Mouse (Mus musculus) kidney, postnatal 0 days (tissue): ENCODE data around the gene Wfdc6a. TPM values are rescaled to one million over a fixed set of nuclear protein-coding genes. Genes with fewer than 3 reads are reported as not detected.
"Not testable (repeated sequence)": the region's sequence is repeated elsewhere in the genome, so short reads cannot be mapped to it uniquely, and the experiment has no call there.

Experiments
- ATAC-seq: fragments of 200-750 bp; cut with Nextera tagmentation; replicated peaks from 2 replicates; pipeline ENCODE4 v1.8.0; 2017; ENCODE audit warnings: low read depth, moderate number of reproducible peaks, moderate TSS enrichment, moderate library complexity; ENCODE audit not compliant: low FRiP score
- DNase-seq: peaks from one replicate; pipeline ENCODE4 v3.0.0-alpha.2; 2016; ENCODE audit warnings: low spot score
- H3K27ac ChIP-seq: fragments of 300-500 bp; sonication (generic); 2 replicates; pipeline ENCODE4 v1.5.1; 2014; ENCODE audit warnings: mild to moderate bottlenecking
- H3K27me3 ChIP-seq: fragments of 300-500 bp; sonication (generic); 2 replicates; pipeline ENCODE4 v1.6.1; 2014; ENCODE audit warnings: low read length, mixed read lengths; ENCODE audit not compliant: insufficient read depth
- H3K36me3 ChIP-seq: fragments of 300-500 bp; sonication (generic); 2 replicates; pipeline ENCODE4 v1.6.1; 2014; ENCODE audit warnings: low read length, mixed read lengths; ENCODE audit not compliant: insufficient read depth
- H3K4me1 ChIP-seq: fragments of 300-500 bp; sonication (generic); replicated peaks from 2 replicates; pipeline ENCODE4 v1.6.1; 2014; ENCODE audit warnings: antibody characterized with exemption, low read length, mixed read lengths; ENCODE audit not compliant: insufficient read depth
- H3K4me2 ChIP-seq: fragments of 300-500 bp; sonication (generic); 2 replicates; pipeline ENCODE4 v1.6.1; 2014; ENCODE audit warnings: mild to moderate bottlenecking, low read length, moderate library complexity, mixed read lengths
- H3K4me3 ChIP-seq: fragments of 300-500 bp; sonication (generic); replicated peaks from 2 replicates; pipeline ENCODE4 v1.5.1; 2014; ENCODE audit warnings: low read depth, low read length
- H3K9ac ChIP-seq: fragments of 300-500 bp; sonication (generic); 2 replicates; pipeline ENCODE4 v1.6.1; 2014; ENCODE audit warnings: low read depth, low read length
- H3K9me3 ChIP-seq: fragments of 300-500 bp; sonication (generic); replicated peaks from 2 replicates; pipeline ENCODE4 v1.6.1; 2016; ENCODE audit warnings: low read length, inconsistent platforms, mixed read lengths
- CTCF ChIP-seq: IDR thresholded peaks from 2 replicates; pipeline ENCODE4 v1.5.1; 2016; ENCODE audit warnings: antibody characterized with exemption, low read depth, mild to moderate bottlenecking, moderate library complexity
- whole genome bisulfite sequencing: fragments of 180-500 bp; shearing (Covaris S2); extraction: QIAGEN DNeasy Blood & Tissue Kit; methylation state at CpG from one replicate; pipeline ENCODE4 v1.1.7; 2014; 5-methylcytosine and 5-hydroxymethylcytosine counted together
- polyA plus RNA-seq: library from polyadenylated mRNA; unstranded; fragments of >200 nt; fragmentation: Nextera tagmentation; extraction: Ambion mirVana; gene quantifications from 2 replicates; pipeline ENCODE4 v1.2.1, GENCODE M21; 2015

The Wfdc6a gene
- polyA plus RNA-seq, 1 experiment from 2014 or later: not detected

DNA sequence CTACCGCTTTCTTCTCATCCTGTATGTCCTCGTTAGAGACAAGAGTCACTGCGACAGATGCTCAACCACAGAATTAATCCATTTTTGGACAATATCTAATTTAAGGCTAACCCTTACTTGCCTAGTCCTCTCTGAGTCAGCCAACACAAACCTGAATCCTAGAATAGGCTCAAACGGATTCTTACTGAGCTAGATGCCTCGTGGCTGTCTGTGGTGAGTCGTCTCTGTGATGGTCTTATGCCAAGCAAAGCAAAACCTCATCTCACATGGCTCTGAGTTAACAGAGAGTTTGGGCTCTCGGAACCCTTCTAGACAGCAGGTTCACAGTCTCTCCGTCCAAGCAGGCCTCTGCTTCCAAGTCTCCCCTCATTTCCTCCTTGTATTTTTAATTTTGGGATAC lies 19.2 kb upstream of the Wfdc6a start:
- no peaks in the 10 kb centered on the region for H3K9me3 ChIP-seq
- no peak for TF ChIP-seq CTCF
- no peaks in the 10 kb centered on the region for H3K27me3 ChIP-seq
- WGBS: 85% methylated on average over 8 of the region's 8 CpGs
- no peak overlapping the region for H3K27ac ChIP-seq
- DNase-seq (no peak), ATAC-seq (no peak)
- no peak overlapping the region for H3K4me3 ChIP-seq
- H3K36me3 ChIP-seq: no peaks in the 10 kb centered on the region
- H3K4me1 ChIP-seq: no peaks in the 10 kb centered on the region
- H3K4me2 ChIP-seq: no peak overlapping the region
- no peak overlapping the region for H3K9ac ChIP-seq

DNA sequence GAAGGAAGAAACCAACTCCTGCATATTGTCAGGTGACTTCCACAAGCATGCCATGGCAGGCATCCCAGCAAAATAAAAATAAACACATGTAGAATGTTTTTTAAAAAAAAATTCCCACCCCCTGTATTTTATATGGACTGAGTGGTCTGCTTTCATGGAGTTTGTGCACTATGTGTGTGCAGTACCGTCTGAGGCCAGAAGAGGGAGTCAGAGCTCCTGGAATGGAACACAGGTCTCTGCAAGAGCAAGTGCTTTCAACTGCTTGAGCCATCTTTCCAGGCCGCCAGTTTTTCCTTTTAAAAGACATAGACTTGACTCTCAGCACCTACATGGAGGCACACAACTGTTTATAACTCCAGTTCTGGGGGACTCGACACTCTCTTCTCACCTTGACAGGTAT lies 18.2 kb upstream of the Wfdc6a start:
- H3K27ac ChIP-seq: no peak overlapping the region
- TF ChIP-seq CTCF: peak; percentile 26; the same call in 1 of the 2 replicates
- H3K27me3 ChIP-seq: no peaks in the 10 kb centered on the region
- no peaks in the 10 kb centered on the region for H3K9me3 ChIP-seq
- no peaks in the 10 kb centered on the region for H3K36me3 ChIP-seq
- ATAC-seq (no peak), DNase-seq (no peak)
- H3K4me2 ChIP-seq: no peak overlapping the region
- WGBS: 95% methylated on average over 3 of the region's 3 CpGs
- no peaks in the 10 kb centered on the region for H3K4me1 ChIP-seq
- no peak overlapping the region for H3K4me3 ChIP-seq
- no peak overlapping the region for H3K9ac ChIP-seq

DNA sequence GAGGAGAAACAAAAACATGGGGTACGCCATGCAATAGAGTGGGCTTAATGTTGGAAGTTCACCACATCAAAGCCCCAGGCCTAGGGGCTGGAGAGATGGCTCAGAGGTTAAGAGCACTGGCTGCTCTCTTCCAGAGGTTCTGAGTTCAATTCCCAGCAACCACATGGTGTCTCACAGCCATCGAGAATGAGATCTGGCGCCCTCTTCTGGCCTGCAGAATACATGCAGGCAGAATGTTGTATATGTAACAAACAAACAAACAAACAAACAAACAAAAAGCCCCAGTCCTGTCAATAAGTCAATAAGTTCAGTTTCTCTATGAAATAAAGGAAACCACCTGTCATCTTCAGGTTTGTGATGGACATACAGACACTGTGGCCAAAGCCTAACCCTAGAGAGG lies 14.9 kb upstream of the Wfdc6a start:
- Histone ChIP-seq H3K27ac (no peak overlapping the region), H3K4me3 (no peak overlapping the region), H3K4me2 (no peak overlapping the region), H3K9ac (no peak overlapping the region), H3K27me3 (no peaks in the 10 kb centered on the region), H3K9me3 (no peaks in the 10 kb centered on the region), H3K4me1 (no peaks in the 10 kb centered on the region), H3K36me3 (no peaks in the 10 kb centered on the region)
- 78% methylated on average over 3 of the region's 3 CpGs for WGBS
- no peak for DNase-seq
- no peak for ATAC-seq
- TF ChIP-seq CTCF: peak; percentile 30

DNA sequence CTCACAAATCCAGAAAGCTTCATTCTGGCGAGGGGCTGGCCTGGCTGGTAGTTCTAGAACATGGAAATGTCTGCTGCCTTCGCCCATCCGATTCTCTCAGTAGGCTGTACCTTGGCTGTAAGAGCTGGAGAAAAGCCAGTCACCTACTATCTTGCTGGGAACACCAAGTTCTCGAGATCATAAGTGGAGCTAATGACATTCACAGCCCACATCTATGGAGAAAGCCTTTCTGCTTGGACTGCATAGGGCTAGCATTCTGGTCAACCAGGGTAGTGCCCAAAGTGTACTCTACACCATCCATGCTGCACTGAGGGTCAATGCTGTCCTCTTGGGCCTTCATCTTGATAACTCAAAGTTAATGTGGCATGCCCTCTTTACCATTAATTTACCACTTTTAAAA lies 8.2 kb upstream of the Wfdc6a start, which contains the start of gene Eppin:
TSS of gene Eppin (minus strand) at position 101 of the 400 bp plus-strand sequence.
- Histone ChIP-seq H3K27ac (no peak within 1 kb of the TSS), H3K4me2 (no peak within 1 kb of the TSS), H3K9ac (no peak within 1 kb of the TSS), H3K36me3 (no peaks in the 10 kb centered on the region), H3K4me1 (no peaks in the 10 kb centered on the region), H3K4me3 (no peak within 1 kb of the TSS), H3K27me3 (no peaks in the 10 kb centered on the region), H3K9me3 (no peaks in the 10 kb centered on the region)
- ATAC-seq (no peak), DNase-seq (no peak)
- 80% methylated on average over 4 of the region's 4 CpGs for WGBS
- TF ChIP-seq CTCF: no peak

DNA sequence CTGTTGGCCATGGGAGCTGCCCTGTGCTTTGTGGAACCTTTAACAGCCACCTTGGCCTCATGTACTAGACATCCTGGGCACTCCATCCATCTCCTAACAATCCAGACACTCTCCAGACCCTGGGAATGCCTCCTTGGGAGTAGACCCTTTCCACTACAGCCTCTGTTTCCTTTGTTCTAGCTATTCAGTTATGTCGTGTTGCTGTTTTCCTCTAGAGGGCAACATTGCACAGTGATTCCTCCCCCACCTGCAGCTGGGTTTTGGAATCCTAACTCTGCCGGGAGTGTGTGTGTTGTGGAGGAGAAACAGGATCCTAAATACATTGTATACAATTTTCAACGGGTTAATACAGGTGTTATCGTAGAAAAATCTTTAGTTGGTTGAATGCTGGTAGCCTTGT lies 6.8 kb upstream of the Wfdc6a start:
- Histone ChIP-seq H3K9me3 (no peaks in the 10 kb centered on the region), H3K4me1 (no peaks in the 10 kb centered on the region), H3K4me2 (no peak overlapping the region), H3K27ac (no peak overlapping the region), H3K36me3 (no peaks in the 10 kb centered on the region), H3K9ac (no peak overlapping the region), H3K4me3 (no peak overlapping the region), H3K27me3 (no peaks in the 10 kb centered on the region)
- TF ChIP-seq CTCF: peak; percentile 87
- DNase-seq (peak; percentile 79), ATAC-seq (no peak)
- WGBS: 4% methylated on average over 4 of the region's 4 CpGs

DNA sequence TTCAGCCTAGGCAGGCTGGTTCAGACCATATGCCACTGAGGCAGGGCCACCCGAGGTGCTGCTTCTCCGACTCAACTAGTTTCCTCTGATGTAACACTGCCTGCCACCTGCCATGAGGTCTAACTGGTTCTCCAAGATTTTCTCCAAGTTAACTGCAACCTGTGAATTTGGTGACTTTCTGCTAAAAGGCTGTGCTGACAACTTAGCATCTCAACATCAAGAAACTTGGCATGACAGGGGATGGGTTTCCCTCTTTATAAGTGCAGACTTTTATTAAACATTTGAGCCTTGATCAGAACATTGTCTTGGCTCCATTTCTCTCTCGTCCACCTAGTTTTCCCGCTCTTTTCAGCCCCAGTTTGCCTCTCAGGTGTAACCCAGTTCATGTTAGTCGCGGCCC lies 11.9 kb downstream of the Wfdc6a start, which contains the start of gene Spint3:
TSS of gene Spint3 (minus strand) at position 101 of the 400 bp plus-strand sequence.
- 76% methylated on average over 6 of the region's 6 CpGs for WGBS
- H3K4me3 ChIP-seq, H3K4me1 ChIP-seq, H3K9me3 ChIP-seq, H3K36me3 ChIP-seq, H3K27me3 ChIP-seq, H3K9ac ChIP-seq, H3K27ac ChIP-seq, DNase-seq, H3K4me2 ChIP-seq, ATAC-seq: not testable (repeated sequence)

DNA sequence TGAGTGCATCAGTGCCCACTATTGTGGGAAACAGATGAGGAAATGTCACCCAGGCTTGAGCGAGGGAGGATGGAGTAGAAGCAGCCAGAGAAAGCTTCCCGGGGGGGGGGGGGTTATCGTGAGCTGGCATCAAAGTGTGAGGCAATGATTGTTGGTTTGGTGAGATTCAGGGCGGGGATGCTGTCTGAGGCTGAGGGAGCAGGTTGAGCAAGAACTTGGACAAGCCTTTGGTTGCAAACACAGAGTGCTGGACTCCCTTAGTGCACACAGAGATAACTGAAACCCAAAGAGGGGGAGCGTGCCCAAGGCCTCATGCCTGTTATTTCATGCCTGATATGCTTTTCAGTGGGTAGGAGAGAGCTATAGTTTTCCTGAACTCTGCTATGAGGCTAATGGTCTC lies 17.8 kb downstream of the Wfdc6a start:
- DNase-seq (no peak), ATAC-seq (no peak)
- 78% methylated on average over 5 of the region's 5 CpGs for WGBS
- Histone ChIP-seq H3K27me3 (no peaks in the 10 kb centered on the region), H3K4me3 (no peak overlapping the region), H3K36me3 (no peaks in the 10 kb centered on the region), H3K4me2 (no peak overlapping the region), H3K27ac (no peak overlapping the region), H3K9me3 (no peaks in the 10 kb centered on the region), H3K4me1 (0 out of 2 replicates have a peak, but pooled peaks cover 5% of the 10 kb centered on the region), H3K9ac (no peak overlapping the region)
- no peak for TF ChIP-seq CTCF
